Mouse (Mus musculus) G1E (cell line): ENCODE results near the gene Ptprcap.

ENCODE experiments used
- CTCF ChIP-seq: IDR thresholded peaks from 2 replicates; pipeline ENCODE4 v1.5.1; 2012; ENCODE audit warnings: low read depth, low read length, inconsistent platforms, mixed read lengths
- POLR2AphosphoS5 ChIP-seq: IDR thresholded peaks from 2 replicates; pipeline ENCODE4 v1.6.1; 2012; ENCODE audit warnings: low read depth, low read length, inconsistent platforms; ENCODE audit not compliant: insufficient replicate concordance

- TF ChIP-seq CTCF (no peak), POLR2AphosphoS5 (no peak)
Observed at GRCm38 (mm10) chr19:4154437-4155222, 1.2 kb downstream of the Ptprcap start.
